Mouse (Mus musculus): ENCODE data around the gene Pip.

Gene Pip

DNA sequence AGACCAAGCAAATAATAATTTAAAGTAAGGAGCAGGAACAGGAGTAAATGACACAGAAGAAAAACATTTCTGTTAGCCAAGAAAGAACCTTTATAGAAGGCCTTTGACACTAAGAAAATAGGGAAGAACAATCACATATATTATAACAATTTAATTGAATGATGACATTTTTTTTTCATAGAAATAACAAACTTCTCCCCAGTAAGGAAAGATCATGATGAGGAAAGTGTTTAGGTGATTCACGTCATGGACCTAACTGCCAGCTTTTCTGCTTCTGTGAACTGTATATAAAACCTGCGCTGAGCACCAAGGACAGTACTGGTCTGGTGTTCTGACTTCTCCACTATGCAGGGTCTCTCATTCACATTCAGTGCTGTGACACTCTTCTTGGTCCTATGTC lies at the start of gene Pip:
Gene Pip, plus strand, starts transcription at position 301 of the 400 bp plus-strand sequence.
- DNase-seq (ENCODE audit: low read depth, low spot score): no peak

GRCm38 (mm10) chr6:41824086-41824485 lies 23.2 kb upstream of the Pip start:
- no peak for DNase-seq (ENCODE audit: low read depth, low spot score)

- no peak for DNase-seq (ENCODE audit: low read depth, low spot score)
Observed at GRCm38 (mm10) chr6:41829516-41829915, 17.8 kb upstream of the Pip start.

- no peak for DNase-seq (ENCODE audit: low read depth, low spot score)
Observed at GRCm38 (mm10) chr6:41852689-41853088, 5.4 kb downstream of the Pip start, which contains the start of gene Sval2. TSS of gene Sval2 (plus strand) at chr6:41852989.

DNA sequence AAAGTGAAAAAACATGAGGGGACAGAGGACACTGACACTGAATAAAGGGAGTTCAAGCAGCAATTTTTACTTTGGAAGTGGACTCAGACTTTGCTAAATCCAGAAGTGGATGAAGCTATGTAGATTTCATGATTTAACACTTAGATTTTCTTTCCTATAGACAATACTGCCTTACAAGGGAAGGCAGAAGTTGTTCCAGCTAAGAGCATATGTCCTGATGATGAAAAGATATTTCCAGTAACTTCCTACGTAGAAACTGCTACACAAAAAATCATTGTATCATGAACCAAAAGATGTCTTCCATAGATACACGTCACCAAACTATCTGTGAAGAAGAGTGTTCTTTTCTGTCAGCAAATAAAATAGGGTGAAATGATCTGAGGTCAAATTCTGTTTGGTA lies 16.7 kb downstream of the Pip start:
- DNase-seq (ENCODE audit: low read depth, low spot score): no peak
